Mouse (Mus musculus) megakaryocyte, adult 5-6 weeks (primary cell): Measurements from ENCODE around the gene 1700001F09Rik. TPM values are rescaled to one million over a fixed set of nuclear protein-coding genes. Genes with fewer than 3 reads are reported as not detected.
"Not testable (repeated sequence)": the region's sequence is repeated elsewhere in the genome, so short reads cannot be mapped to it uniquely, and the experiment has no call there.

Source experiments
- ATAC-seq: 2 replicates; pipeline ENCODE4 v1.8.0; 2016; ENCODE audit warnings: mild to moderate bottlenecking, inconsistent platforms; ENCODE audit not compliant: poor library complexity, severe bottlenecking
- total RNA-seq, 2 experiments: library from RNA; stranded (forward) in 1 of 2; stranded (reverse) in 1 of 2; fragments of 153-499, 151-499 nt in 1 of 2; fragments of 221-1000, 200-1000 nt in 1 of 2; gene quantifications; 2 replicates each; pipeline versions ENCODE4 v1.2.3 to v1.2.4; 2015 to 2017

Gene 1700001F09Rik
- total RNA-seq (2015) (not detected in 2 replicates), total RNA-seq (2017) (not detected in 2 replicates)

DNA sequence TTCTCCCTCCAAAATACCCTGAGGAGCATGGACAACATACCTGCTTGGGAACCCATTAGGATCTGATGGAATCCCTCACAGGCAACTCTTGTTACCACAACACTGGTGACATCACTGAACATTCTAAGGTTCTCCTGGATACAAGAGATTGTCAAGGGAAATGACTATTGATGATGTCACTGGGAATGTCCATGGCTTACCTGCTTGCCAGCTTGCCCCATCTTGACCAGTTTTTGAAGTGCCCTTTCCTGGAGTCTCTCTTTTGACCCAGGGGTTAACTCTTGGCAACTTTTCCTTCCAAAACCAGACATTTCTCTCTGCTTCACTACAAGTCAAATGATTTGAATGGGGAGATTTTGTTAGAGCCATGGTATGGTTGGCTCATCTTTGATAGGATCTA lies at the start of gene 1700001F09Rik:
Gene 1700001F09Rik, minus strand, starts transcription at position 101 of the 400 bp plus-strand sequence.
- ATAC-seq = not testable (repeated sequence)

DNA sequence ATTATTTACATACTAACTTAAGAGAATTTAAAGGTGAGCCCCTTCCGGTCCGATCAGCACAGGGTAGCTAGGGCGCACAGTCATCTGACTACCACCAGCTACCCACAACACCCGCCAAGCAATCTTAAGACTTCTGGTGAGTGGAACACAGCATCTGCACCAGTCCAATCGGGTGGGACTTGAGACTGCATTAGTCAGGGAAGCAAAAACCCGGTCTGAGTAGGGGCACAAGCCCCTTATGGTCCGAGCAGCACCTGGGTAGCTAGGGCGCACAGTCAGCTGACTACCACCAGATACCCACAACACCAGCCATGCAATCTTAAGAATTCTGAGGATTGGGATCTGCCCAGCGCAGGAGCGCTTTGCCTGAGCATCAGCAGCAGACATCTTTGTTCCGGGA lies 14.1 kb upstream of the 1700001F09Rik start:
- ATAC-seq = not testable (repeated sequence)

DNA sequence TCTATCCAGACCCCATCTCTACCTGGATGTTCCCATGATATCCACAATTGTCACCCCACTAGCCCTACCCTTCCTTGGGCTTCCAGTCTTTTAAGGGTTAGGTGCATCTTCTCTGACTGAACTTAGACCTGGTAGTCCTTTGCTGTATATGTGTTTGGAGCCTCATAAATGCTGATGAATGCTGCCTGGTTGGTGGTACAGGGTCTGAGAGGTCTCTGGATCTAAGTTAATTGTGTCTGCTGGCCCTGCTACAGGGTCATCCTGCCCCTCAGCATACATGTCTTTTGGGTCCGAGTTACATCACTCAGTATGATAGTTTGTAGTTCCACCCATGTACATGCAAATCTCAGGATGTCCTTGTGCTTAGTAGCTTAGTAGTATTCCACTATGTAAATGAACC lies 11.6 kb upstream of the 1700001F09Rik start:
- ATAC-seq = not testable (repeated sequence)

DNA sequence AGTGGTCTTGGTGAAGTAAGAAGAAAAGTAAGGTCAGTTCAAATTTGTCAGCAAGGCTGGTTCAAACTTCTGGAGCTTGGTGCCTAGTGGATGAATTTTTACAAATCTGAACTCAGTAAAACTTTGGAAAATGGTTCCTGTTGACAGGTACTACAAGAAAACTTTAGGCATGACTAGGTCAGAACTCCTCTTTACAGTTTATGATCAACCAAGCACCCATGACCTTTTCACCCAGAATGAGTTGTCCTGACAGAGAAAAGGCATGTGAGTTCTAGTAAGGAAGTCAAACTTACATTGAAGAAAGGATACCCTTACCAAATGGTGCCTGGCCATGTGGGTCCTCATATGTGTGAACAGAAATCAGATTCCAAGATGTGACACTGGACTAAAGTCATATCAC lies 9.9 kb upstream of the 1700001F09Rik start:
- not testable (repeated sequence) for ATAC-seq

DNA sequence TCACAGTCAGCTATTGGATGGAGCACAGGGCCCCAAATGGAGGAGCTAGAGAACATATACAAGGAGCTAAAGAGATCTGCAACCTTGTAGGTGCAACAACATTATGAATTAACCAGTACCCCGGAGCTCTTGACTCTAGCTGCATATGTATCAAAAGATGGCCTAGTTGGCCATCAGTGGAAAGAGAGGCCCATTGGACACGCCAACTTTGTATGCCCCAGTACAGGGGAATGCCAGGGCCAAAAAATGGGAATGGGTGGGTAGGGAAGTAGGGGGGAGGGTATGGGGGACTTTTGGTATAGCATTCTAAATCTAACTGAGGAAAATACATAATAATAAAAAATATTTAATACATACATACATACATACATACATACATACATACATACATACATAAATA lies 5.3 kb upstream of the 1700001F09Rik start:
- ATAC-seq = not testable (repeated sequence)

DNA sequence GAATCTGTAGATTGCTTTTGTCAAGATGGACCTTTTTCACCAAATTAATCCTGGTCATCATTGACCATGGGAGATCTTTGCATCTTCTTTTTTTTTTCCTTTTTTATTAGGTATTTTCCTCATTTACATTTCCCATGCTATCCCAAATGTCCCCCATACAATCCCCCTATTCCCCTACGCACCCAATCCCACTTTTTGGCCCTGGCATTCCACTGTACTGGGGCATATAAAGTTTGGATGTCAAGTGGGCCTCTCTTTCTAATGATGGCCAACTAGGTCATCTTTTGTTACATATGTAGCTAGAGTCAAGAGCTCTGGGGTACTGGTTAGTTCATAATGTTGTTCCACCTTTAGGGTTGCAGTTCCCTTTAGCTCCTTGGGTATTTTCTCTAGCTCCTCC lies 10.0 kb downstream of the 1700001F09Rik start:
- ATAC-seq = not testable (repeated sequence)

DNA sequence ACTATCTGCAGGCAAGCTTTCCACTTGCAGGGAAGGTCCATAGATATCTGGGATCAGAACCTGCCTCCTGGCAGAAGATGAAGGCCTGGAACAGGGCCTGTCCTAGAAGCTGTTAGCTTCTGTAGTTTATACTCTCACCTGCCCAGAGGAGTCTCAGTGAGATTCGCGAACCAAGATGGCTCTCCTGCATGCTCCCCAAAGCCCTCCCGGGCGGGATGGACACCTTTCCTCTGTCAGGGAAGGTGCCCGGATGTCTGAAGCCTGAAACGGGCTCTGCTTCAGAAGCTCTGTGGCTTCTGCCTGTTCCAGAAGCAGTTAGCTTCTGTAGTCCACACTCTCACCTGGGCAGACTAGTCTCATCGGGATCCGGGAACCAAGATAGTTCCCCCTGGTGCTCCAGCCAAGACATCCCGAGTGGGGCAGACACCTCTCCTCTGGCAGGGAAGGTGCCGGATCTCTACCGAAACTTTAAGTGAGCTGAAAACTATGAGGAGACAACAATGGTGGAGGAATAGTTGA lies 16.2 kb downstream of the 1700001F09Rik start:
- not testable (repeated sequence) for ATAC-seq

DNA sequence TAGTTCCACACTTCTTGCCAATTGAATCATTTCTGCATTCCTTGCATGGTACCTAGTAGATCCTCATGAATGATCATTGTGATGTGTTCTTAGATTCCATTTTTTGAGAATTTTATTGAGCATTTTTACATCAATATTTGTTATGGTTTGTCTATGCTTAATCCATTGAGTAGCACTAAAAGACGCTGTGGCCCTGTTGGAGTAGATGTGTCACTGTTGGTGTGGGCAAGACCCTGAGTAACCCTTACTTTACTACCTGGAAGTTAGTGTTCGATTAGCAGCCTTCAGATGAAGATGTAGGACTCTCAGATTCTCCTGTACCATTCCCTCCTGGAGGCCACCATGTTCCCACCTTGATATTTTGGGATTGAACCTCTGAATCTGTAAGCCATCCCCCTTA lies 19.0 kb downstream of the 1700001F09Rik start:
- not testable (repeated sequence) for ATAC-seq

DNA sequence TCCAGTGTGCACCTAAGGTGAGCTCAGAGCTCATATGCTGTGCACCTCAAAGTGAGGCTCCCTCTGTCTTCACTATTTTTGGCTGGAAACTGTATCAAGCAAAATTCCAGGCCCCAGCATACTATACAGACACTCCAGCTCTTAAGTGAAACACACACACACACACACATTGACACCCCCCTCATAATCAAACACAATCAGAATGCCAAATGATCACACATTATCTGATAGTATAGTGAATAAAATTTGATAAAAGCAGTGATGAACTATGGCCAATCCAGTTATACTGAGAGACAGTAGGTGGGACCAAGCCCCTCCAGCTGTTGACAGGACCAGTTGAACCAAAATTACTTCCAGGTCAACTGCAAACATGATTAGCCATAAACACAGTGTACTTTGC lies 28.1 kb downstream of the 1700001F09Rik start:
- not testable (repeated sequence) for ATAC-seq

DNA sequence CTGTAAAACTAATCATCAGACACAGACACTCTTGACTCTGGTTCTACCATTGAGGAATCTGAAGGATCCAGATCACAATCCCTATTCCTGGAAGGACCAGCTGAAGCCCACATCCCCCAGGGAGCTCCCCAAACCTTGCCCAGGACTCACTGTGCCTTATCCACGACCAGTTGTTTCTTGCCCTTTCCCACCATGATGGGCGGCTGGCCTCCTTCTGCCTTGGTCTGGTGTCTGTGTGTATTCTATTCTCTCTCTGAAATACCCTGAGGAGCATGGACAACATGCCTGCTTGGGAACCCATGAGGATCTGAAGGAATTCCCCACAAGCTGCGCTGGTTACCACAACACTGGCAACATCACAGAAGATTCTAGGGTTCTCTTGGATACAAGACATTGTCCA lies 54.1 kb downstream of the 1700001F09Rik start, which contains the start of gene Gm8127:
Gene Gm8127, minus strand, starts transcription at position 330 of the 400 bp plus-strand sequence.
- not testable (repeated sequence) for ATAC-seq

Other genes with a start within 250 kb of the 1700001F09Rik start
- gene Gm8104, start 247.2 kb downstream of the 1700001F09Rik start, total RNA-seq (2015) = not detected in 2 replicates
- gene Gm8104, start 247.2 kb downstream of the 1700001F09Rik start, total RNA-seq (2017) = not detected in 2 replicates
- not detected in 2 replicates for gene Gm7233, start 167.9 kb downstream of the 1700001F09Rik start, total RNA-seq (2015)
- not detected in 2 replicates for gene Gm7233, start 167.9 kb downstream of the 1700001F09Rik start, total RNA-seq (2017)
- gene Gm8122, start 112.5 kb downstream of the 1700001F09Rik start, total RNA-seq (2015) = not detected in 2 replicates
- gene Gm8122, start 112.5 kb downstream of the 1700001F09Rik start, total RNA-seq (2017) = not detected in 2 replicates
- not detected in 2 replicates for gene Gm8126, start 89.2 kb downstream of the 1700001F09Rik start, total RNA-seq (2015)
- not detected in 2 replicates for gene Gm8126, start 89.2 kb downstream of the 1700001F09Rik start, total RNA-seq (2017)
- not detected in 2 replicates for gene Gm9732, start 72.8 kb downstream of the 1700001F09Rik start, total RNA-seq (2015)
- not detected in 2 replicates for gene Gm9732, start 72.8 kb downstream of the 1700001F09Rik start, total RNA-seq (2017)
- not detected in 2 replicates for gene Gm8127, start 54.0 kb downstream of the 1700001F09Rik start, total RNA-seq (2015)
- not detected in 2 replicates for gene Gm8127, start 54.0 kb downstream of the 1700001F09Rik start, total RNA-seq (2017)
- not detected in 2 replicates for gene Gm8138, start 68.5 kb upstream of the 1700001F09Rik start, total RNA-seq (2015)
- not detected in 2 replicates for gene Gm8138, start 68.5 kb upstream of the 1700001F09Rik start, total RNA-seq (2017)
- not detected in 2 replicates for gene Gm5799, start 195.8 kb upstream of the 1700001F09Rik start, total RNA-seq (2015)
- not detected in 2 replicates for gene Gm5799, start 195.8 kb upstream of the 1700001F09Rik start, total RNA-seq (2017)
- not detected in 2 replicates for gene Gm17654, start 231.3 kb upstream of the 1700001F09Rik start, total RNA-seq (2015)
- not detected in 2 replicates for gene Gm17654, start 231.3 kb upstream of the 1700001F09Rik start, total RNA-seq (2017)